Mouse (Mus musculus) ES-E14 (cell line): ENCODE results near the gene Rnf222. TPM values are rescaled to one million over a fixed set of nuclear protein-coding genes. Genes with fewer than 3 reads are reported as not detected.

Experiments
- DNase-seq: peaks from one replicate; pipeline ENCODE4 v3.0.0-alpha.2; 2013; ENCODE audit warnings: low read depth, low spot score
- H3K27ac ChIP-seq: 2 replicates; pipeline ENCODE4 v1.5.1; 2012; ENCODE audit warnings: low read depth, mild to moderate bottlenecking, low read length, moderate library complexity, mixed read lengths; ENCODE audit not compliant: poor library complexity, insufficient read depth, severe bottlenecking
- H3K36me3 ChIP-seq: 2 replicates; pipeline ENCODE4 v1.6.1; 2012; ENCODE audit warnings: mild to moderate bottlenecking, low read length, moderate library complexity, mixed read lengths; ENCODE audit not compliant: control insufficient read depth, poor library complexity, insufficient read depth, severe bottlenecking
- H3K4me1 ChIP-seq, 2 experiments: fragments of 150-350 bp in 1 of 2; sonication (generic) in 1 of 2; 2 replicates each; pipeline ENCODE4 v1.6.1; 2012; ENCODE audit warnings: low read length in 2 of 2, mild to moderate bottlenecking in 1 of 2, mixed read lengths in 1 of 2; ENCODE audit not compliant: control insufficient read depth in 2 of 2, insufficient read depth in 2 of 2, poor library complexity in 1 of 2
- H3K4me3 ChIP-seq, 2 experiments: fragments of 150-350 bp in 1 of 2; sonication (generic) in 1 of 2; 2 replicates each; pipeline ENCODE4 v1.5.1; 2012; ENCODE audit warnings: low read length in 2 of 2, low read depth in 1 of 2, mild to moderate bottlenecking in 1 of 2, mixed read lengths in 1 of 2; ENCODE audit not compliant: insufficient read depth in 1 of 2, poor library complexity in 1 of 2, severe bottlenecking in 1 of 2
- H3K9ac ChIP-seq: 2 replicates; pipeline ENCODE4 v1.6.1; 2012; ENCODE audit warnings: low read depth, mild to moderate bottlenecking, low read length, mixed read lengths; ENCODE audit not compliant: poor library complexity, insufficient read depth, severe bottlenecking
- H3K9me3 ChIP-seq: fragments of 150-350 bp; sonication (generic); 2 replicates; pipeline ENCODE4 v1.6.1; 2012; ENCODE audit warnings: low read depth, mild to moderate bottlenecking, low read length; ENCODE audit not compliant: control insufficient read depth, insufficient read depth
- CHD2 ChIP-seq: IDR thresholded peaks from 2 replicates; pipeline ENCODE4 v1.6.1; 2014; ENCODE audit warnings: mild to moderate bottlenecking, low read depth, low read length, inconsistent platforms
- HCFC1 ChIP-seq: IDR thresholded peaks from 2 replicates; pipeline ENCODE4 v1.6.1; 2012; ENCODE audit warnings: low read length, inconsistent platforms, borderline replicate concordance; ENCODE audit not compliant: insufficient read depth
- MAFK ChIP-seq: IDR thresholded peaks from 2 replicates; pipeline ENCODE4 v1.6.1; 2014; ENCODE audit warnings: mild to moderate bottlenecking, low read depth, low read length, inconsistent platforms; ENCODE audit not compliant: insufficient read depth
- ZC3H11A ChIP-seq: IDR thresholded peaks from 2 replicates; pipeline ENCODE4 v1.6.1; 2012; ENCODE audit warnings: low read depth, mild to moderate bottlenecking, inconsistent platforms, low read length, borderline replicate concordance
- ZNF384 ChIP-seq: IDR thresholded peaks from 2 replicates; pipeline ENCODE4 v1.6.1; 2012; ENCODE audit warnings: low read depth, low read length, inconsistent platforms
- in situ Hi-C, 2 experiments: fragments of 600-800 bp; cut with MboI; formaldehyde crosslinking; loops; one replicate each; pipeline ENCODE4 v1.15.1; 2025; ENCODE audit warnings: low sequenced_read_pairs in 2 of 2, inconsistent platforms in 1 of 2; ENCODE audit not compliant: unreplicated experiment in 2 of 2
- total RNA-seq: library from RNA; depleted of rRNA; stranded (reverse); fragments of 300-350 nt; gene quantifications from 2 replicates; pipeline ENCODE4 v1.2.3, GENCODE M21; 2012

Gene Rnf222
- total RNA-seq, 1 experiment = 0.09 TPM

DNA sequence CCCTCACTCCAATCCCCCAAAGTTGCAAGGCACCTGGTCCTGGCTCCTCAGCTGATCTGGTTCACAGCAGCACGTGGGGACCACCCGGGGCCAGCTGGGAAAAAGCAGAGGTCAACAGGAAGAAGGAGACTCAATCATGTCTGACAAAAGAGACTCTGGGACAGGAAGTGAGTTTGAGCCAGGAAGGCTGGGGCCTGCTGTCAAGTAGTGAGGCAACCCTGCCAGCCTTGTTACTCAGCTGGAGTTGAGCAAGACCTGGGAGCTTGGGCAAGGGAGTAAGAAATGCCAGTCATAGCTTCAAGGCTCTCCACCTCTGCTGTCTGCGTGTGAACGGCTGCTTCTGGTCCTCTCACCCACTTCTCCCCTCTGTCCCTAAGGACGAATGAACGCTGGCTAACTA is 16.6 kb upstream of the Rnf222 start, which contains the start of gene Ndel1:
TSS of gene Ndel1 (minus strand) at position 111 of the 400 bp plus-strand sequence.
- H3K9me3 ChIP-seq = no peaks in the 10 kb centered on the region
- in situ Hi-C loops = no loop called here
- peaks cover 4 to 7% of the 10 kb centered on the region in 2 experiments; a peak in 3 of 4 replicates for H3K4me1 ChIP-seq
- no peak within 1 kb of the TSS for H3K27ac ChIP-seq
- H3K4me3 ChIP-seq = no peak within 1 kb of the TSS
- no peak within 1 kb of the TSS; the same call in 1 of the 2 replicates for H3K9ac ChIP-seq
- TF ChIP-seq CHD2 = no peak
- no peak for TF ChIP-seq ZNF384
- TF ChIP-seq ZC3H11A = no peak
- TF ChIP-seq MAFK = no peak
- no peak for DNase-seq
- H3K36me3 ChIP-seq = no peaks in the 10 kb centered on the region

DNA sequence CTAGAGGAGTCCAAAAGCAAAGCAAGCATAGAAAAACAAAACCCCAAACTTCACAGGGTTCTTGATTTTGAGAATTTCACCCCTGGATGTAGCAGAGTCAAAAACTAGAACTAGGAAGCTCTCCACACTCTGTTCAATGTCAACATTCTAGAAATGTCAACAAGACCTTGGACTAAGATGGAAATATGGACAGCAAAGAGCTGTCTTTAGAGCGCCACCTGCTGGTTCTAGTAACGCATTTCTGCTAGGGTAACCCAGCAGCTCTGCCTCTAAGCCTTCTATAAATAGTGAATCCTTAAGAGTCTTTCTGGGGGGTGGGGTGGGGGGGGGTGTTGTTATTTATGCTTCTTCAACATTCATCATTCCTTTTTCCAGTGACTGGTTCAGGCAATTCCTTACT is 13.5 kb upstream of the Rnf222 start:
- in situ Hi-C loops = no loop called here
- Histone ChIP-seq H3K9me3 (no peaks in the 10 kb centered on the region), H3K27ac (no peak overlapping the region), H3K4me3 (no peak overlapping the region), H3K9ac (no peak overlapping the region), H3K4me1 (peaks cover 4 to 13% of the 10 kb centered on the region in 2 experiments; a peak in 3 of 4 replicates), H3K36me3 (no peaks in the 10 kb centered on the region)
- TF ChIP-seq CHD2 = no peak
- 0 out of 2 replicates have a peak, but pooled peaks have one; percentile 13 for TF ChIP-seq ZC3H11A
- no peak for TF ChIP-seq HCFC1
- DNase-seq = no peak

DNA sequence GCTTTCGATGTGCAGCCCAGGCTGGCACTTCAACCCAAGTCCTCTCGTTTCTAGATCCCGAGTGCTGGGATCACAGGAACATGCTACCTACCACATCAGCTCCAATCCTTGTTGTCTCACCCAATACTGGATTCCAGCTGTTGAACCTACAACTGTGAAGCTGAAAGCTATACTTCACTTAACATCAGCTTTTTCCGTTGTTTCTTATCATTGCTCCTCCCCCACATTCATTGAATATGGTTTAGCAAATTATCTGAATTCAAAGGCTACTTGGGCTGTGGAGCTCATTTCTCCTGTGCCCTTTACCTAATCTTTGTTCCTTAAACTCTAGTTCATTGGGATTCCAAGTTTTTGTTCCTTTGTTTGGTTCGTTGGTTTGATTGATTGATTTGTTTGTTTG is 9.5 kb upstream of the Rnf222 start:
- H3K36me3 ChIP-seq = no peaks in the 10 kb centered on the region
- DNase-seq = no peak
- in situ Hi-C loops = no loop called here
- no peak overlapping the region for H3K4me3 ChIP-seq
- TF ChIP-seq MAFK (no peak), ZNF384 (no peak), CHD2 (no peak), ZC3H11A (no peak), HCFC1 (no peak)
- no peak overlapping the region for H3K27ac ChIP-seq
- no peaks in the 10 kb centered on the region for H3K9me3 ChIP-seq
- no peak overlapping the region for H3K9ac ChIP-seq
- H3K4me1 ChIP-seq = peaks cover 5 to 9% of the 10 kb centered on the region in 2 experiments; a peak in 2 of 4 replicates

DNA sequence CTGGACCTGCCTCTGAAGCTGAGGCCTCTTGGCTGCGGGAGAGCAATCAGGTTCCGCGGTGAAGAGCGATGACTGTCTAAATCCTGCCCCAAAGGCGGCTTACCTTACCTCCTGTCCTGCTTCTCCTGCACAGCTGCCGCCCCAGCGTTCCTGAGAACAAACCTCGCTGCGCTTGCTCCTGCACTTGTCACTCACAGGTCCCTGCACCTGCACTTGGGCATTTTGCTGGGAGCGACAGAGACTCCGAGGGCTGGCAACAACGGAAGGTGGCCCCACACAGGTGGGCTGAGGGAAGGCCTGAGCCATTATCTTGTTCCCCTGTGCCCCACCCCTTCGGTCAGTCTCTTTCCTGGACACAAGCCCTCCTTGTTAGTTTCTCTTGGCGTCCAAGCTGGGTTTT is 6.2 kb upstream of the Rnf222 start:
- Histone ChIP-seq H3K9me3 (no peaks in the 10 kb centered on the region), H3K4me1 (peaks cover 5 to 9% of the 10 kb centered on the region in 2 experiments; a peak in 2 of 4 replicates), H3K27ac (no peak overlapping the region), H3K36me3 (no peaks in the 10 kb centered on the region), H3K4me3 (peak overlapping the region; percentile 6 to 35; a peak in 3 of 4 replicates), H3K9ac (peak overlapping the region; percentile 26; the same call in 1 of the 2 replicates)
- no peak for DNase-seq
- in situ Hi-C loops = no loop called here
- no peak for TF ChIP-seq HCFC1
- no peak for TF ChIP-seq ZC3H11A
- TF ChIP-seq ZNF384 = no peak
- no peak for TF ChIP-seq MAFK
- no peak for TF ChIP-seq CHD2

DNA sequence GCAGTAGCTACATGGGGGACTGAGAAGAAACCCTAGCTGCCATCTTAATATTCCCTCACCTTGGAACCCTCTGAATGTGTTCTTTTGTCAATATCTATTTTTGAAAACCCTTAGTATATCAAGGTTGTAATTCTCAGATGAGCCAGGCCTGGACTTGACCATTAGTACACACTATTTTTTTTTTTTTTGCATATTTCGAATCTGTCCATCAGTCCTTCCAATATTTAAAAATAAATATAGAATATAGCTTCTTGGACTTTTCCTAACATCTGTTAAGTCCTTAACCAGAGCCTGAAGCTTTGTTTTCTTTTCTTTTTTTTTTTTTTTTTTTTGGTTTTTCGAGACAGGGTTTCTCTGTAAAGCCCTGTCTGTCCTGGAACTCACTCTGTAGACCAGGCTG is 4.5 kb upstream of the Rnf222 start:
- Histone ChIP-seq H3K36me3 (no peaks in the 10 kb centered on the region), H3K27ac (no peak overlapping the region), H3K4me3 (no peak overlapping the region), H3K4me1 (peaks cover 2 to 5% of the 10 kb centered on the region in 2 experiments; a peak in 2 of 4 replicates), H3K9ac (no peak overlapping the region), H3K9me3 (no peaks in the 10 kb centered on the region)
- no peak for DNase-seq
- TF ChIP-seq ZNF384 (no peak), ZC3H11A (no peak), CHD2 (no peak), HCFC1 (no peak), MAFK (no peak)
- in situ Hi-C loops = no loop called here
